Mouse (Mus musculus): ENCODE results near the gene Ankdd1a. TPM values are rescaled to one million over a fixed set of nuclear protein-coding genes. Genes with fewer than 3 reads are reported as not detected.

Gene Ankdd1a
- polyA plus RNA-seq, 1 experiment from 2014 or later: not detected

DNA sequence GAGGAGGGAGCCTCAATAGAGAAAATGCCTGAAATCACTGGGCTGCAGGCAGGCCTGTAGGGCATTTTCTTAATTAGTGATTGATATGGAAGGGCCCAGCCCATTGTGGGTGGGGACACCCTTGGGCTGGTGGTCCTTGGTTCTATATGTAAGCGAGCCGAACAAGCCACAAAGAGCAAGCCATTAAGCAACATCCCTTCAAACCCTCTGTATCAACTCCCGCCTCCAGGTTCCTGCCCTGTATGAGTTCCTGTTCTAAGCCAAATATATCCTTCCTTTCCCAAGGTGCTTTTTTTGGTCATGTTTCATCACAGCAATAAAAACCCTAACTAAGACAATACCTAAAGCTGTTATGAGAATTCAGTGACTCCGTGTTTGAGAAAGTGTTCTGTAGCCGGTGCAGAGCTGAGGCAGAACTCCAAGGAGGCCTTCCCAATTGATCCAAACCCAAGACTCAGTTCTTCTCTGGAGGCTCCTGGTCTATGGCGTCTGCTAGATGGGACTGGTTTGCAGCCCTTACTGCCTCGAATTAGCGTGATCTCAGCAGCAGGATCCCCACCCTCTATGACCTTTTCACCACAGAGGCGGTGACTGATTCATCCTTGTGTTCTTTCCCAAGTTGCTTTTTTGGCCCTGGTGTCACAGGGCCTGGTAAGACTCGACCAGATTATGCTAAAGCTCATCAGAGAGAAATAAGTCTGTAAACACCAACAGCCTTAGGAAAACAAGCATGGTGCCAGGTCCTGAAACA is 5.6 kb upstream of the Ankdd1a start:
- H3K4me3 ChIP-seq (ENCODE audit: low read depth, low read length): no peak overlapping the region
- no peak overlapping the region for H3K4me2 ChIP-seq (ENCODE audit: low read length)
- H3K4me1 ChIP-seq (ENCODE audit: control insufficient read depth, insufficient read depth, low read length): 0 out of 2 replicates have a peak, but pooled peaks cover 3% of the 10 kb centered on the region
- no peak overlapping the region for H3K27ac ChIP-seq (ENCODE audit: low read depth, low read length)
- 86% methylated on average over 10 of the region's 10 CpGs for WGBS
- H3K36me3 ChIP-seq (ENCODE audit: control insufficient read depth, insufficient read depth, low read length): no peaks in the 10 kb centered on the region
- DNase-seq (ENCODE audit: low spot score): no peak
- no peak overlapping the region for H3K9ac ChIP-seq (ENCODE audit: low read length)
- no peaks in the 10 kb centered on the region for H3K27me3 ChIP-seq (replicated peaks; ENCODE audit: control insufficient read depth, insufficient read depth, low read length)
- no peak for ATAC-seq
- no peaks in the 10 kb centered on the region for H3K9me3 ChIP-seq (replicated peaks; ENCODE audit: control insufficient read depth, low read length)

DNA sequence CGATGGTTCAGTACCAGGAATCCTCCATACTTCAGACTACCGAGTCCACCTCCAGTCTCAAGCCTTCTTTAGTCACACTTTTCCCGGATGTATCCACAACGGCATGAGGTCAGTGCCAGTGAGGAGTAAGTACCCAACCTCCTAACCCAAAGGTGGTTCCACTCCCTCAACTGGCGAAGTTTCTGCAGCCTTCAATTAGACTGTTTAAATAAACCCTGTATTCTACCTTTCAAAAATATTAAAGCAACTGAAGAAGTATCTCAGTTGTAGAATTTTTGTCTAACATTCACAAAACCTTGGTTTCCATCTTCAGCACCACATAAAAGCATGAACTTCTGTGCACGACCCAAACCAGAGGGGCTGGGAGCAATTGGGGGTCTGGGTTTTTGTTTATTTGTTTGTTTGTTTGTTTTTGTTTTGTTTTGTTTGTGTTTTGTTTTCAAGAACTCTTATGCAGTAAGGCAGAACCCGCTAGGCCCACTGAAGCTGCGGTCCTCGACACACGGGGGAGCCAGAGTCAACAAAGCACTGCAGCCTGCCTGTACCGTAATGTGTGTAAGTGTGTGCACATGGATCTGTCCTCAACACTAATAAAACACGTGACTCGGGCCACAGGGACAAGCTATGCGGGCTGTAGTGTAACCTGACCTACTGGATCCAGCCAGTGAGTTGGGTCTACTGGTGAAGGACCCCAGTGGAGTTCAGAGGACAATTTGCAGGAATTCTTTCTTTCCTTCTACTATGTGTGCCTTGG is 3.8 kb upstream of the Ankdd1a start:
- Histone ChIP-seq H3K27ac (ENCODE audit: low read depth, low read length) (no peak overlapping the region), H3K4me2 (ENCODE audit: low read length) (peak overlapping the region; percentile 23; the same call in 1 of the 2 replicates), H3K9me3 (replicated peaks; ENCODE audit: control insufficient read depth, low read length) (no peaks in the 10 kb centered on the region), H3K36me3 (ENCODE audit: control insufficient read depth, insufficient read depth, low read length) (no peaks in the 10 kb centered on the region), H3K9ac (ENCODE audit: low read length) (no peak overlapping the region), H3K4me3 (ENCODE audit: low read depth, low read length) (no peak overlapping the region), H3K4me1 (ENCODE audit: control insufficient read depth, insufficient read depth, low read length) (0 out of 2 replicates have a peak, but pooled peaks cover 3% of the 10 kb centered on the region), H3K27me3 (replicated peaks; ENCODE audit: control insufficient read depth, insufficient read depth, low read length) (no peaks in the 10 kb centered on the region)
- 22% methylated on average over 14 of the region's 14 CpGs for WGBS
- peak; percentile 79 for ATAC-seq
- DNase-seq (ENCODE audit: low spot score): peak; percentile 87

DNA sequence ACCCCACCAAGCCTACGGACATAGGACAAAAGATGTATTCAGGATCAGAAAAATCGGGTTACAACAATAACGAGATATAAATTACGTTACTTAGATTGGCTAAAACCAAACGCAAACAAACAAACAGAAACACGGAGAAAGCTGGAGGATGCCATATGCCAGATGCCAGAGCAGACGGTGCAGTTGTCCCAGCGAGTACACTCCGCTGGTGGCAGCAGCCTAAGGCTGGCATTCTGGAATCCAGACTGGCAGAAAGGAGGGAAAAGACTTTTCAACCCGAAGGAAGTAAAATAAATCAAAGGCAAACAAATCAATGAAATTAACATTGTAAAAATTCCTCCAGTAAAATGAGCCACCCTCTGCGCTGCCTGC is 498 bp upstream of the Ankdd1a start:
- Histone ChIP-seq H3K4me1 (ENCODE audit: control insufficient read depth, insufficient read depth, low read length) (0 out of 2 replicates have a peak, but pooled peaks cover 3% of the 10 kb centered on the region), H3K4me2 (ENCODE audit: low read length) (peak overlapping the region; percentile 56), H3K36me3 (ENCODE audit: control insufficient read depth, insufficient read depth, low read length) (no peaks in the 10 kb centered on the region), H3K9me3 (replicated peaks; ENCODE audit: control insufficient read depth, low read length) (no peaks in the 10 kb centered on the region), H3K4me3 (ENCODE audit: low read depth, low read length) (peak overlapping the region; percentile 27), H3K27ac (ENCODE audit: low read depth, low read length) (no peak overlapping the region; the same call in 1 of the 2 replicates), H3K9ac (ENCODE audit: low read length) (peak overlapping the region; percentile 38; the same call in 1 of the 2 replicates), H3K27me3 (replicated peaks; ENCODE audit: control insufficient read depth, insufficient read depth, low read length) (no peaks in the 10 kb centered on the region)
- 15% methylated on average over 11 of the region's 11 CpGs for WGBS
- ATAC-seq (peak; percentile 76), DNase-seq (ENCODE audit: low spot score) (peak; percentile 71)

DNA sequence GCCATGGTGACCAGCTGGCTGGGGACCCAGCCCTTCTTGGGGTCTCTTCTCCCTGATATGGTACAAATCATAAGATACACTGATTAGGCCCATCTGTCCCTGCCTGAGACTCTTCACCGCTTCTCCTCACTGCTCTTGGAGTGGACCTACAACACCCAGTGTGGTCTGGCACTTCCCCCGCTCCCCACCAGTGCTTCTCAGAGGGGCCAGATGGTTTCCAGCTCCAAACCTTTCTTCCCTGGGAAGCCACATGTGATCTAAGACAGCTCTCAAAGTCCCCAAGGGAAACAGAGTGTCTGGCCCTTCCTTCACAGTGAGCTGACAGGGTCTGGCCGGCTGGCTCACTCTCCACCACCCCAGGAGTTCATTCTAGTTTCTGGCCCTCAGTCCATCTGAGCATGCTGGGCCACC is 5.1 kb downstream of the Ankdd1a start:
- no peak overlapping the region for H3K27ac ChIP-seq (ENCODE audit: low read depth, low read length)
- ATAC-seq: no peak

DNA sequence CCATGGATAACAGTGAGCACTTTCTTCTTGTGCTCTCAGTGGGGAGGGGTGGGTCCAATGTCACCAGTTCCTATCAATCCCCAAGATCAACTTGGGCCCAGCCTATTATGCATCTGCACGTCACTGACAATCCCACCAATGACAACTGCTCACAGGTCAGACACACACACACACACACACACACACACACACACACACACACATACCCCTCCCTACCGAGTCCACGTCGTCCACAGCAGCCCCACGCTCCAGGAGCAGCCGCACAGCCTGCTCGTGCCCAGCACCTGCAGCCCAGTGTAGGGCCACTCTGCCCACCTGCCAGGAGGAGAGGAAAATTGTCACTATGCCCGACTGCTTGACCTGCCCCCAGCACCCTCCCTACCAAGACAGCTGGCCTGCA is 5.6 kb downstream of the Ankdd1a start:
- DNase-seq (ENCODE audit: low spot score): no peak
- Histone ChIP-seq H3K4me3 (ENCODE audit: low read depth, low read length) (no peak overlapping the region), H3K9me3 (replicated peaks; ENCODE audit: control insufficient read depth, low read length) (no peaks in the 10 kb centered on the region), H3K36me3 (ENCODE audit: control insufficient read depth, insufficient read depth, low read length) (no peaks in the 10 kb centered on the region), H3K4me1 (ENCODE audit: control insufficient read depth, insufficient read depth, low read length) (no peaks in the 10 kb centered on the region), H3K27me3 (replicated peaks; ENCODE audit: control insufficient read depth, insufficient read depth, low read length) (no peaks in the 10 kb centered on the region), H3K27ac (ENCODE audit: low read depth, low read length) (no peak overlapping the region), H3K4me2 (ENCODE audit: low read length) (no peak overlapping the region), H3K9ac (ENCODE audit: low read length) (no peak overlapping the region)
- ATAC-seq: no peak
- 72% methylated on average over 8 of the region's 8 CpGs for WGBS

More for the DNA sequence above, 5.1 kb downstream of the Ankdd1a start:
- no peaks in the 10 kb centered on the region for H3K4me1 ChIP-seq (ENCODE audit: control insufficient read depth, insufficient read depth, low read length)
- H3K4me3 ChIP-seq (ENCODE audit: low read depth, low read length): no peak overlapping the region
- H3K9ac ChIP-seq (ENCODE audit: low read length): no peak overlapping the region
- WGBS: 55% methylated on average over 3 of the region's 3 CpGs
- no peaks in the 10 kb centered on the region for H3K9me3 ChIP-seq (replicated peaks; ENCODE audit: control insufficient read depth, low read length)
- no peaks in the 10 kb centered on the region for H3K27me3 ChIP-seq (replicated peaks; ENCODE audit: control insufficient read depth, insufficient read depth, low read length)
- no peaks in the 10 kb centered on the region for H3K36me3 ChIP-seq (ENCODE audit: control insufficient read depth, insufficient read depth, low read length)
- no peak overlapping the region for H3K4me2 ChIP-seq (ENCODE audit: low read length)
- peak; percentile 6 for DNase-seq (ENCODE audit: low spot score)

DNA sequence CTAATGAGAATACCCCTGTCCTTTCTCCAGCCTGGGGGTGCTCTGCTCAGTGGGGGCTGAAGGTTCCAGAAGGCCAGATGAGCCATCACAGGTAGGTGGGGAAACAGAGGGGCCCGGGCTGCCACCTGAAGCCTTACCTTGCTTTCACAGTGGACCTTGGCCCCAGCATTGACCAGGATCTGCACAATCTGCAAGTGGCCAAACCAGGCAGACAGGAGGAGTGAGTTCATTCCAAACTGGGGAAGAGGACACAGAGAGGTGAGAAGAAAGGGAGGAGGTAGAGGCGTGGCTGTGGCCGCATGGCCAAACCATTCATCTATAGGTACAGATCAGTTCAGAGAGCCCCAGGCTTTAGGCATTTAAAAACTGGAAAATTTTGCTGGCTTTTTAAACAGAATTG is 7.5 kb downstream of the Ankdd1a start:
- no peaks in the 10 kb centered on the region for H3K9me3 ChIP-seq (replicated peaks; ENCODE audit: control insufficient read depth, low read length)
- H3K9ac ChIP-seq (ENCODE audit: low read length): no peak overlapping the region
- ATAC-seq: no peak
- no peak overlapping the region for H3K4me2 ChIP-seq (ENCODE audit: low read length)
- H3K4me1 ChIP-seq (ENCODE audit: control insufficient read depth, insufficient read depth, low read length): no peaks in the 10 kb centered on the region
- no peak for DNase-seq (ENCODE audit: low spot score)
- WGBS: 94% methylated on average over 3 of the region's 3 CpGs
- H3K27me3 ChIP-seq (replicated peaks; ENCODE audit: control insufficient read depth, insufficient read depth, low read length): no peaks in the 10 kb centered on the region
- H3K27ac ChIP-seq (ENCODE audit: low read depth, low read length): no peak overlapping the region
- no peaks in the 10 kb centered on the region for H3K36me3 ChIP-seq (ENCODE audit: control insufficient read depth, insufficient read depth, low read length)
- no peak overlapping the region for H3K4me3 ChIP-seq (ENCODE audit: low read depth, low read length)

DNA sequence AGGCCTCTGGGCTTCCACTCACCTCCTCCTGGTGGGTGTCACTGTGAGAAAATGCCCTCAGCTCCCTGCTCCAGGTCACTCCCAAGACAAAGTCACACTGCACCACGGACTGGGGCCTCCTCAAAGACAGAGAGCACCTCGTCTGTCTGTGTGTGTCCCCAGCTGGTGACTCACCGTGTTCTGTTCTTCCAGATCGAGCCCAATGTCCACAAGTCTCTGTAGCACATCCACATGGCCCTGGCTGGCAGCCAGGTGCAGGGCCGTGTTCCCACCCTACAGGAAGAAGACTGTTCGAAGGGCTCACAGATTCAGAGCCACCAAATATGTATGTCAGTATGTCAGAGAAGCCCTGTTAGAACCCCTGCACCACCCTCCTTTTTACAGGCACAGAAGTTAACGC is 11.5 kb downstream of the Ankdd1a start:
- WGBS: 72% methylated on average over 7 of the region's 7 CpGs
- Histone ChIP-seq H3K4me1 (ENCODE audit: control insufficient read depth, insufficient read depth, low read length) (no peaks in the 10 kb centered on the region), H3K9ac (ENCODE audit: low read length) (no peak overlapping the region), H3K4me2 (ENCODE audit: low read length) (no peak overlapping the region), H3K27me3 (replicated peaks; ENCODE audit: control insufficient read depth, insufficient read depth, low read length) (no peaks in the 10 kb centered on the region), H3K27ac (ENCODE audit: low read depth, low read length) (no peak overlapping the region), H3K36me3 (ENCODE audit: control insufficient read depth, insufficient read depth, low read length) (no peaks in the 10 kb centered on the region), H3K9me3 (replicated peaks; ENCODE audit: control insufficient read depth, low read length) (no peaks in the 10 kb centered on the region), H3K4me3 (ENCODE audit: low read depth, low read length) (no peak overlapping the region)
- no peak for DNase-seq (ENCODE audit: low spot score)
- ATAC-seq: no peak

DNA sequence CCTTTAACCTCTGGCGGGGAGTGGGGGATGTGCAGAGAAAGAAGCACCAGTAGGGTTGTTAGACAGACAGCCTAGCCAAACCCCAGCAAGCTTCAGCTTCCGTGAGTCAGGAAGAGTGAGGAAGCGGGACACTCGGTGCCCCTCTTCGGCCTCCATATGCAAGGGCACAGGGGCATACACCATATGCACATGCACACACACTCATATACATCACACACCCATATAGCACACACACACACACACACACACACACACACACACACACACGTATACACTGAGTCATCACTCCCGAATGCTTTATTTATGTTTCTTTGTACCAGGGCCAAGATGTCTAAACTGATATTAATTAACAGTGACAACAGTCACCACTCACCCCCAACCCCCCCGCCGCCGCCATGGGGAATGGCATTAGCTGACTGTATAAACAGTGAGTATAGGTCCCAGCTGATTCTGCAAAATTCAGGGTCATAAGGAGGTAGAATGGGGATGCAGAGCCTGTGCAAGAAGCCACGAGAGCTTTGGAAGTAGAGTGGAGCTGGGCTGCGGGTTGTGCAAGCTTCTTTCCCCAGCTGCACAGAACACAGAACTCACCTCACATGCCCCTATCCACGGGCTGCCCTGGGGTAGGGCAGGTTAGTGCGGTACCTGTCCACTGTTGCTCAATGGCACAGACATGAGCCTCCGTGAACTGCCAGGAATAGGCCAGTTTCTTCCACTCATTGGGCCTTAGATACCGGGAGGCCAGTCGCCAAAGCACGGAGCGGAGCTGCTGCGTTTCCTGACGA is 17.1 kb downstream of the Ankdd1a start:
- DNase-seq (ENCODE audit: low spot score): no peak
- no peak overlapping the region for H3K9ac ChIP-seq (ENCODE audit: low read length)

More for the DNA sequence above, 17.1 kb downstream of the Ankdd1a start:
- no peak overlapping the region for H3K27ac ChIP-seq (ENCODE audit: low read depth, low read length)
- 86% methylated on average over 21 of the region's 21 CpGs for WGBS
- ATAC-seq: no peak
- H3K4me3 ChIP-seq (ENCODE audit: low read depth, low read length): no peak overlapping the region
- H3K4me2 ChIP-seq (ENCODE audit: low read length): no peak overlapping the region
- no peaks in the 10 kb centered on the region for H3K27me3 ChIP-seq (replicated peaks; ENCODE audit: control insufficient read depth, insufficient read depth, low read length)
- H3K36me3 ChIP-seq (ENCODE audit: control insufficient read depth, insufficient read depth, low read length): no peaks in the 10 kb centered on the region
- H3K9me3 ChIP-seq (replicated peaks; ENCODE audit: control insufficient read depth, low read length): no peaks in the 10 kb centered on the region
- no peaks in the 10 kb centered on the region for H3K4me1 ChIP-seq (ENCODE audit: control insufficient read depth, insufficient read depth, low read length)
